Mouse (Mus musculus) forebrain, postnatal 0 days (tissue): Measurements from ENCODE around the gene Slc2a9. TPM values are rescaled to one million over a fixed set of nuclear protein-coding genes. Genes with fewer than 3 reads are reported as not detected.
A peak's percentile ranks its signal among the peaks of the same experiment; 100 is the strongest.

Experiments
- ATAC-seq: fragments of 200-750 bp; cut with Nextera tagmentation; 2 replicates; pipeline ENCODE4 v1.8.0; 2017; ENCODE audit warnings: mild to moderate bottlenecking, moderate library complexity
- DNase-seq: peaks from one replicate; pipeline ENCODE4 v3.0.0-alpha.2; 2015
- H3K27ac ChIP-seq: fragments of 300-500 bp; sonication (generic); 2 replicates; pipeline ENCODE4 v1.5.1; 2014; ENCODE audit warnings: low read depth, mild to moderate bottlenecking, antibody characterized with exemption, low read length, moderate library complexity, mixed read lengths
- H3K27me3 ChIP-seq: fragments of 300-500 bp; sonication (generic); 2 replicates; pipeline ENCODE4 v1.6.1; 2014; ENCODE audit warnings: mild to moderate bottlenecking, low read length, mixed read lengths; ENCODE audit not compliant: insufficient read depth
- H3K36me3 ChIP-seq: fragments of 300-500 bp; sonication (generic); 2 replicates; pipeline ENCODE4 v1.6.1; 2014; ENCODE audit warnings: mild to moderate bottlenecking, moderate library complexity; ENCODE audit not compliant: insufficient read depth
- H3K4me1 ChIP-seq: fragments of 300-500 bp; sonication (generic); 2 replicates; pipeline ENCODE4 v1.6.1; 2014; ENCODE audit warnings: antibody characterized with exemption; ENCODE audit not compliant: insufficient read depth
- H3K4me2 ChIP-seq: fragments of 300-500 bp; sonication (generic); 2 replicates; pipeline ENCODE4 v1.6.1; 2014; ENCODE audit warnings: low read depth, mild to moderate bottlenecking, moderate library complexity
- H3K4me3 ChIP-seq: fragments of 300-500 bp; sonication (generic); 2 replicates; pipeline ENCODE4 v1.5.1; 2014; ENCODE audit warnings: low read depth, low read length, mixed read lengths
- H3K9ac ChIP-seq: fragments of 300-500 bp; sonication (generic); 2 replicates; pipeline ENCODE4 v1.6.1; 2014; ENCODE audit warnings: mild to moderate bottlenecking
- H3K9me3 ChIP-seq: fragments of 300-500 bp; sonication (generic); 2 replicates; pipeline ENCODE4 v1.6.1; 2016; ENCODE audit warnings: low read length
- CTCF ChIP-seq: sonication (generic); IDR thresholded peaks from 2 replicates; pipeline ENCODE4 v1.5.1; 2016; ENCODE audit warnings: antibody characterized with exemption, control low read depth, low read depth
- WGBS: fragments of 180-500 bp; shearing (Covaris S2); extraction: QIAGEN DNeasy Blood & Tissue Kit; methylation state at CpG from one replicate; pipeline ENCODE4 v1.1.7; 2014; 5-methylcytosine and 5-hydroxymethylcytosine counted together
- polyA plus RNA-seq: library from polyadenylated mRNA; unstranded; fragments of >200 nt; fragmentation: Nextera tagmentation; extraction: Ambion mirVana; gene quantifications from 2 replicates; pipeline ENCODE4 v1.2.1, GENCODE M21; 2015
- total RNA-seq: library from RNA; depleted of rRNA; stranded (reverse); fragments of >200 nt; gene quantifications from 2 replicates; pipeline ENCODE4 v1.2.3, GENCODE M21; 2014

Slc2a9 gene
- total and polyA plus RNA-seq, 2 experiments from 2014 or later = 0.81 to 5.0 TPM

- WGBS = 81% methylated on average over 2 of the region's 2 CpGs
These were observed 143.2 kb downstream of the Slc2a9 start for GRCm38 (mm10) chr5:38359716-38360115.

GRCm38 (mm10) chr5:38356927-38357326 is 146.0 kb downstream of the Slc2a9 start:
- Histone ChIP-seq H3K36me3 (no peaks in the 10 kb centered on the region), H3K9me3 (no peaks in the 10 kb centered on the region), H3K27ac (no peak overlapping the region), H3K9ac (no peak overlapping the region), H3K4me3 (no peak overlapping the region), H3K27me3 (no peaks in the 10 kb centered on the region), H3K4me1 (no peaks in the 10 kb centered on the region), H3K4me2 (no peak overlapping the region)
- ATAC-seq = no peak
- TF ChIP-seq CTCF = no peak
- WGBS = 78% methylated on average over 3 of the region's 3 CpGs
- no peak for DNase-seq

More at GRCm38 (mm10) chr5:38359716-38360115, 143.2 kb downstream of the Slc2a9 start:
- no peak for DNase-seq
- H3K9me3 ChIP-seq = no peaks in the 10 kb centered on the region
- H3K27me3 ChIP-seq = no peaks in the 10 kb centered on the region
- no peaks in the 10 kb centered on the region for H3K4me1 ChIP-seq
- H3K27ac ChIP-seq = no peak overlapping the region
- H3K4me2 ChIP-seq = no peak overlapping the region
- no peaks in the 10 kb centered on the region for H3K36me3 ChIP-seq
- H3K4me3 ChIP-seq = no peak overlapping the region
- no peak for ATAC-seq
- no peak overlapping the region for H3K9ac ChIP-seq
- no peak for TF ChIP-seq CTCF

- DNase-seq = no peak
- no peaks in the 10 kb centered on the region for H3K9me3 ChIP-seq
- H3K27me3 ChIP-seq = no peaks in the 10 kb centered on the region
- H3K9ac ChIP-seq = no peak overlapping the region
- H3K27ac ChIP-seq = no peak overlapping the region
- ATAC-seq = no peak
- no peaks in the 10 kb centered on the region for H3K36me3 ChIP-seq
- H3K4me3 ChIP-seq = no peak overlapping the region
- H3K4me2 ChIP-seq = no peak overlapping the region
- no peaks in the 10 kb centered on the region for H3K4me1 ChIP-seq
- TF ChIP-seq CTCF = no peak
- 19% methylated on average over 5 of the region's 5 CpGs for WGBS
These were observed 152.5 kb downstream of the Slc2a9 start for GRCm38 (mm10) chr5:38350351-38350929.

- Histone ChIP-seq H3K4me2 (no peak overlapping the region), H3K9ac (no peak overlapping the region), H3K4me1 (no peaks in the 10 kb centered on the region), H3K9me3 (no peaks in the 10 kb centered on the region), H3K27ac (no peak overlapping the region), H3K27me3 (no peaks in the 10 kb centered on the region), H3K36me3 (no peaks in the 10 kb centered on the region), H3K4me3 (no peak overlapping the region)
- no peak for TF ChIP-seq CTCF
- WGBS = 32% methylated on average over 10 of the region's 10 CpGs
- ATAC-seq = no peak
- DNase-seq = no peak
These were observed 156.1 kb downstream of the Slc2a9 start for GRCm38 (mm10) chr5:38346646-38347432.

GRCm38 (mm10) chr5:38343101-38343500 is 159.8 kb downstream of the Slc2a9 start:
- Histone ChIP-seq H3K9ac (no peak overlapping the region), H3K27ac (no peak overlapping the region), H3K27me3 (no peaks in the 10 kb centered on the region), H3K9me3 (no peaks in the 10 kb centered on the region), H3K36me3 (no peaks in the 10 kb centered on the region), H3K4me3 (no peak overlapping the region), H3K4me1 (no peaks in the 10 kb centered on the region), H3K4me2 (no peak overlapping the region)
- 32% methylated on average over 3 of the region's 3 CpGs for WGBS
- TF ChIP-seq CTCF = no peak
- no peak for DNase-seq
- ATAC-seq = peak; percentile 25; the same call in 1 of the 2 replicates

- TF ChIP-seq CTCF = no peak
- Histone ChIP-seq H3K9me3 (no peaks in the 10 kb centered on the region), H3K36me3 (no peaks in the 10 kb centered on the region), H3K4me2 (no peak overlapping the region), H3K27ac (no peak overlapping the region), H3K27me3 (no peaks in the 10 kb centered on the region), H3K4me1 (no peaks in the 10 kb centered on the region), H3K9ac (no peak overlapping the region), H3K4me3 (no peak overlapping the region)
- DNase-seq (no peak), ATAC-seq (no peak)
- WGBS = 43% methylated on average over 1 of the region's 1 CpGs
These were observed 168.4 kb downstream of the Slc2a9 start for GRCm38 (mm10) chr5:38334582-38334981.

GRCm38 (mm10) chr5:38333381-38333780 is 169.6 kb downstream of the Slc2a9 start:
- H3K9me3 ChIP-seq = no peaks in the 10 kb centered on the region
- no peaks in the 10 kb centered on the region for H3K4me1 ChIP-seq
- no peak for TF ChIP-seq CTCF
- no peak for ATAC-seq
- no peak overlapping the region for H3K4me3 ChIP-seq
- no peak overlapping the region for H3K4me2 ChIP-seq
- H3K27me3 ChIP-seq = no peaks in the 10 kb centered on the region
- no peaks in the 10 kb centered on the region for H3K36me3 ChIP-seq
- H3K27ac ChIP-seq = no peak overlapping the region
- no peak overlapping the region for H3K9ac ChIP-seq
- no peak for DNase-seq
- WGBS = 79% methylated on average over 4 of the region's 4 CpGs
